ENCODE assay signal across 26 mouse cellular contexts in the genomic region with DNA sequence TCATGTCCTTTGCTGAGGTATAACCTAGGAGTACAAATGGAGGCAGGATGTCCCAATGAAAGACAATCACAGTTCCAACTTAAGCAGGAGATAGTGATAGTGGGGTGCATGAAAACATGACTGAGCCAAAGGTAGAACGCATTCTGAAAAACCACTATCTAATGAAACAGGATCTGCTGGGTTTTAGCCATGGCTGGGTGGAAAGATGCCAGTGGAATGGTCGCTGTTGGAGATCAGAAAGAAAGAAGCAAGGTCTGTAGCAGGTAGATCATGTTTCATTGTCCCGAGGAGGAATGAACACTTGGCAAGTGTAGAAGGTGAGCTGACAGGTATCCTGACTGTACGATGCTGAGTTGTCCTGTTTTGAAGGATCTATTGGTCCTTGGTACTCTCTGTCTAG. TPM values are rescaled to one million over a fixed set of nuclear protein-coding genes. Genes with fewer than 3 reads are reported as not detected.
DNase-seq lines count a peak whose midpoint lies in the region; TF ChIP-seq lines count a peak whose summit lies in the region.
"Had no signal": no experiment of that assay in that cellular context is flagged by ENCODE, and none has a peak within 500 bp of the region (broad histone marks: within the 10 kb centered on the region; RNA-seq: fewer than 3 reads in every experiment).

No protein-coding gene starts in this region.

- no peak for TF ChIP-seq CTCF in cerebellum, adult 2 months (IDR thresholded peaks at IDR 0.05; ENCODE audit: borderline replicate concordance, insufficient read depth, low read depth, low read length)

- H3K27me3 ChIP-seq in cerebellum, adult 2 months (ENCODE audit: control insufficient read depth, insufficient read depth, low read length): no peaks in the 10 kb centered on the region
- H3K27me3 ChIP-seq: CH12.LX; embryonic facial prominence, embryonic 12.5 days; embryonic facial prominence, embryonic 15.5 days; heart, embryonic 12.5 days; heart, embryonic 15.5 days had no signal

- 13% methylated on average over 4 of the region's 4 CpGs for WGBS in cerebellum, adult 2 months

- H3K4me1 ChIP-seq in cerebellum, adult 2 months (ENCODE audit: control insufficient read depth, insufficient read depth, low read length): peaks cover 7% of the 10 kb centered on the region; the same call in 1 of the 2 replicates
- H3K4me1 ChIP-seq: embryonic facial prominence, embryonic 15.5 days had no signal

- no peak for TF ChIP-seq POLR2A in cerebellum, adult 2 months (IDR thresholded peaks at IDR 0.05; ENCODE audit: borderline replicate concordance, insufficient read depth, low read length)

- no peak overlapping the region for H3K27ac ChIP-seq in cerebellum, adult 2 months (ENCODE audit: insufficient read depth, low read length)
- H3K27ac ChIP-seq: embryonic facial prominence, embryonic 12.5 days; embryonic facial prominence, embryonic 15.5 days; heart, embryonic 15.5 days; hindbrain, embryonic 14.5 days; hindbrain, postnatal 0 days had no signal

- H3K4me3 ChIP-seq in cerebellum, adult 2 months (replicated peaks; ENCODE audit: insufficient read depth, low read depth, low read length): no peak overlapping the region
- H3K4me3 ChIP-seq: embryonic facial prominence, embryonic 12.5 days; embryonic facial prominence, embryonic 15.5 days; heart, embryonic 12.5 days; heart, embryonic 15.5 days had no signal

- DNase-seq in cerebellum, adult 11-12 months: peak; percentile 23
- no peak for DNase-seq in cerebellum, adult 11 months
- peak; percentile 41 to 48 for DNase-seq in cerebellum, adult 2 months
- DNase-seq in cerebellum, postnatal 10 days: peak; percentile 69 to 72
- DNase-seq in cerebellum, postnatal 36 days: peak; percentile 30 to 38
- no peak for DNase-seq in frontal cortex, postnatal 10 days (ENCODE audit: low spot score in 2 of 2)
- no peak for DNase-seq in T-cell, adult 2 months (ENCODE audit: low spot score)
- DNase-seq: adrenal gland, adult 2 months; adrenal gland, postnatal 25 days; B cell, adult 2 months; forebrain, postnatal 0 days; gastrocnemius, postnatal 25 days; heart, adult 18-20 months; heart, postnatal 14 days; heart, postnatal 4 days; kidney, adult 18-20 months; kidney, adult 9 months had no signal

RNA-seq across cellular contexts. Expression of a gene that starts 7.6 kb away (rescaled TPM):
- 25.7 and 28.6 TPM in 2 replicates for polyA plus RNA-seq in cerebellum, adult 2 months (2012; rRNA removed)
- polyA plus RNA-seq: G1E; inflammation-experienced regulatory T-cells, adult 6 months had no signal

Comparison
In these comparisons a context has a peak if more than half of its experiments do, and no peak if none do; other contexts are left out.
1. DNase-seq: peak in cerebellum, adult 11-12 months (single experiment), cerebellum, adult 2 months (2 of 2), cerebellum, postnatal 10 days (2 of 2) and cerebellum, postnatal 36 days (2 of 2); none in cerebellum, adult 11 months (single experiment), frontal cortex, postnatal 10 days (0 of 2) and T-cell, adult 2 months (single experiment).